Mouse (Mus musculus): Measurements from ENCODE around the gene Ahdc1. TPM values are rescaled to one million over a fixed set of nuclear protein-coding genes. Genes with fewer than 3 reads are reported as not detected.

The Ahdc1 gene
- 10.3 and 10.7 TPM in 2 replicates for polyA plus RNA-seq (2014; fragmentation: Nextera tagmentation; extraction: Ambion mirVana)

DNA sequence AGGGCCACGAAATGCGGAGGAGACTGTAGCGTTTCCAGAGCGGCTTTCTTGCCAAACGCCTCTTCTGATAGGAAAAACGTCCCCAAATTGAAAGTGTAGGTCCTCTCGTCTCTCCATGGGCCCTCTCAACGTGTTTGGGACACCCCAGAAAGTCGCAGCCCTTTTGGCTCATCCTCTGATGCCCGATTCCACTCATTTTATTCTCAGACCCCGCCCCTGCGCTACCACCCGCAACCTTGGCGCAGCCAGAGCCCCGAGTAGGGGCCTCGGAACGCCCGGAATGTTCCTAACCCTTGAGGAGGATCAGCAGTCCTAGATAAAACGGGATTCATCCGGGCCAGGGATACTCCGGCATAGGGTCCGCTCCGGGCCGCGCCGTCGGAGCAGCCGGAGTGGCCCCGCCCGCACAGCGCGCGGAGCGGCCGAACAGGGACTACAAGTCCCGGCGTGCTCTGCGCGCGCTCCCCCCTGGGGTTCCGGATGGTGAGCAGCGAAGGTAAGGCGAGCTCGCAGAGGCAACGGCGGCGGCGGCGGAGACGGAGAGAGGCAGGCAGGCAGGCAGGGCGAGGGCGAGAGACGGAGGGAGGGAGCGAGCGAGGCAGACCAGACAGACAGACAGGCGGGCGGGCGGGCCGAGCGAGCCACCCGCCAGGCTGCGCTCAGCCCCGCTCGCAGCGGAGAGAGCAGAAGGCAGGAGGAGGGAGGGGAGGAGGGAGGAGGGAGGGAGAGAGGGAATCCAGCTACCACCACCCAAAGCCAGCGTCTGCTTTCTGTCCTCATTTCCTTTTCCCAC is at the start of gene Ahdc1:
Gene Ahdc1, plus strand, starts transcription at position 233 of the 793 bp plus-strand sequence.
- Histone ChIP-seq H3K9me3 (ENCODE audit: control insufficient read depth, low read depth, low read length) (no peaks in the 10 kb centered on the region), H3K4me1 (ENCODE audit: control insufficient read depth, insufficient read depth, low read length) (peaks cover 38% of the 10 kb centered on the region), H3K9ac (replicated peaks; ENCODE audit: low read depth, low read length) (peak within 1 kb of the TSS; percentile 99), H3K36me3 (ENCODE audit: control insufficient read depth, insufficient read depth, low read length) (no peaks in the 10 kb centered on the region), H3K27ac (ENCODE audit: low read length) (peak within 1 kb of the TSS; percentile 94), H3K4me3 (ENCODE audit: low read depth, low read length) (peak within 1 kb of the TSS; percentile 96), H3K4me2 (replicated peaks; ENCODE audit: low read depth, low read length) (peak within 1 kb of the TSS; percentile 90), H3K27me3 (ENCODE audit: control insufficient read depth, insufficient read depth, low read length) (no peaks in the 10 kb centered on the region)
- under 1% methylated on average over 66 of the region's 66 CpGs for WGBS
- peak; percentile 85 for ATAC-seq (ENCODE audit: insufficient number of reproducible peaks, insufficient read depth, low FRiP score, low read depth)

GRCm38 (mm10) chr4:132961866-132962265 is 49.2 kb upstream of the Ahdc1 start:
- no peak overlapping the region for H3K27ac ChIP-seq (ENCODE audit: low read length)
- no peaks in the 10 kb centered on the region for H3K27me3 ChIP-seq (ENCODE audit: control insufficient read depth, insufficient read depth, low read length)
- H3K4me1 ChIP-seq (ENCODE audit: control insufficient read depth, insufficient read depth, low read length), result peaks cover 25% of the 10 kb centered on the region
- no peak overlapping the region for H3K9ac ChIP-seq (replicated peaks; ENCODE audit: low read depth, low read length)
- H3K36me3 ChIP-seq (ENCODE audit: control insufficient read depth, insufficient read depth, low read length), result no peaks in the 10 kb centered on the region
- no peak overlapping the region for H3K4me3 ChIP-seq (ENCODE audit: low read depth, low read length)
- H3K4me2 ChIP-seq (replicated peaks; ENCODE audit: low read depth, low read length), result no peak overlapping the region
- no peaks in the 10 kb centered on the region for H3K9me3 ChIP-seq (ENCODE audit: control insufficient read depth, low read depth, low read length)
- ATAC-seq (ENCODE audit: insufficient number of reproducible peaks, insufficient read depth, low FRiP score, low read depth), result no peak
- WGBS, result 71% methylated on average over 5 of the region's 5 CpGs

- no peak for ATAC-seq (ENCODE audit: insufficient number of reproducible peaks, insufficient read depth, low FRiP score, low read depth)
- Histone ChIP-seq H3K9me3 (ENCODE audit: control insufficient read depth, low read depth, low read length) (no peaks in the 10 kb centered on the region), H3K9ac (replicated peaks; ENCODE audit: low read depth, low read length) (no peak overlapping the region), H3K27ac (ENCODE audit: low read length) (no peak overlapping the region), H3K27me3 (ENCODE audit: control insufficient read depth, insufficient read depth, low read length) (no peaks in the 10 kb centered on the region), H3K4me2 (replicated peaks; ENCODE audit: low read depth, low read length) (no peak overlapping the region), H3K4me1 (ENCODE audit: control insufficient read depth, insufficient read depth, low read length) (peaks cover 25% of the 10 kb centered on the region), H3K36me3 (ENCODE audit: control insufficient read depth, insufficient read depth, low read length) (no peaks in the 10 kb centered on the region), H3K4me3 (ENCODE audit: low read depth, low read length) (no peak overlapping the region)
- 86% methylated on average over 4 of the region's 4 CpGs for WGBS
These were observed 48.4 kb upstream of the Ahdc1 start for GRCm38 (mm10) chr4:132962628-132963027.

DNA sequence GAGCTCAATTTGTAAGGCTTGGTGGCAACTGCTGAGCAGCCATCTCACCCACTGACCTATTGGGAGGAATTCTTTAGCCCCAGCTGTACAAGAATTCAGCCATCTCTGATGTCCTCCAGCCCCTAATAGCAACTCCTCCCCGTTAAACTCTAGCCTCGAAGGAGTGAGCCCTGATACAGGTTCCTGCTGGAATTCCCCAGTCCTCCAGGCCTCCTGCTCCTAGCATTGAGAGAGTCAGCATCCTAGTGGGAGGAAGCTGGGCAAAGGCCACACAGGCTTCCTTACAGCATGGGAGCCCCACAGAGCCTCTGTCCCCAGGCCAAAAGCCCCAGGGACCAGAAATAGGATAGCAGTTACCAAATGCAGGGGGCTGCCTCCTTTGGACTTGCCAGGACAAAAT is 47.6 kb upstream of the Ahdc1 start:
- Histone ChIP-seq H3K4me2 (replicated peaks; ENCODE audit: low read depth, low read length) (no peak overlapping the region), H3K36me3 (ENCODE audit: control insufficient read depth, insufficient read depth, low read length) (no peaks in the 10 kb centered on the region), H3K27me3 (ENCODE audit: control insufficient read depth, insufficient read depth, low read length) (no peaks in the 10 kb centered on the region), H3K4me3 (ENCODE audit: low read depth, low read length) (no peak overlapping the region), H3K4me1 (ENCODE audit: control insufficient read depth, insufficient read depth, low read length) (peaks cover 24% of the 10 kb centered on the region), H3K9me3 (ENCODE audit: control insufficient read depth, low read depth, low read length) (no peaks in the 10 kb centered on the region), H3K27ac (ENCODE audit: low read length) (no peak overlapping the region), H3K9ac (replicated peaks; ENCODE audit: low read depth, low read length) (no peak overlapping the region)
- WGBS, result 49% methylated on average over 2 of the region's 2 CpGs
- ATAC-seq (ENCODE audit: insufficient number of reproducible peaks, insufficient read depth, low FRiP score, low read depth), result no peak

DNA sequence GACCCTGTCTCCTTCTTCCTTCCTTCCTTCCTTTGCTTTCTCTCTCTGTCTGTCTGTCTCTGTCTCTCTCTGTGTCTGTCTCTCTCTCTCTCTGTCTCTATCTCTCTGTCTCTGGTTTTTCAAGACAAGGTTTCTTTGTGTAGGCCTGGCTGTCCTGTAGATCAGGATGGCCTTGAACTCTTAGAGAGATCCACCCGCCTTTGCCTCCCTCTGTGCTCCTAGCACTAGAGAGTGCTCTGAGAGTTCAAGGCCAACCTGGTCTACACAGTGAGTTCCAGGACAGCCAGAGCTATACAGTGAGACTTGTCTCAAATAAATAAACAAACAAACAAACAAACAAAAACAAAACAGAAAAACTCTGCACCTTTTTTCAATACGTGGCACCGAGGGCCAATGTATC is 47.0 kb upstream of the Ahdc1 start:
- WGBS, result 56% methylated on average over 3 of the region's 3 CpGs
- no peak overlapping the region for H3K4me3 ChIP-seq (ENCODE audit: low read depth, low read length)

GRCm38 (mm10) chr4:132964473-132964872 is 46.6 kb upstream of the Ahdc1 start:
- no peak overlapping the region for H3K4me2 ChIP-seq (replicated peaks; ENCODE audit: low read depth, low read length)
- no peaks in the 10 kb centered on the region for H3K36me3 ChIP-seq (ENCODE audit: control insufficient read depth, insufficient read depth, low read length)
- no peak for ATAC-seq (ENCODE audit: insufficient number of reproducible peaks, insufficient read depth, low FRiP score, low read depth)
- no peak overlapping the region for H3K4me3 ChIP-seq (ENCODE audit: low read depth, low read length)
- H3K27me3 ChIP-seq (ENCODE audit: control insufficient read depth, insufficient read depth, low read length), result no peaks in the 10 kb centered on the region
- no peak overlapping the region for H3K27ac ChIP-seq (ENCODE audit: low read length)
- H3K9me3 ChIP-seq (ENCODE audit: control insufficient read depth, low read depth, low read length), result no peaks in the 10 kb centered on the region
- peaks cover 14% of the 10 kb centered on the region for H3K4me1 ChIP-seq (ENCODE audit: control insufficient read depth, insufficient read depth, low read length)
- no peak overlapping the region for H3K9ac ChIP-seq (replicated peaks; ENCODE audit: low read depth, low read length)
- WGBS, result 54% methylated on average over 5 of the region's 5 CpGs

More for the DNA sequence above, 47.0 kb upstream of the Ahdc1 start:
- no peaks in the 10 kb centered on the region for H3K36me3 ChIP-seq (ENCODE audit: control insufficient read depth, insufficient read depth, low read length)
- H3K9me3 ChIP-seq (ENCODE audit: control insufficient read depth, low read depth, low read length), result no peaks in the 10 kb centered on the region
- H3K4me2 ChIP-seq (replicated peaks; ENCODE audit: low read depth, low read length), result no peak overlapping the region
- H3K4me1 ChIP-seq (ENCODE audit: control insufficient read depth, insufficient read depth, low read length), result peaks cover 18% of the 10 kb centered on the region
- no peaks in the 10 kb centered on the region for H3K27me3 ChIP-seq (ENCODE audit: control insufficient read depth, insufficient read depth, low read length)
- H3K27ac ChIP-seq (ENCODE audit: low read length), result no peak overlapping the region
- no peak overlapping the region for H3K9ac ChIP-seq (replicated peaks; ENCODE audit: low read depth, low read length)
- no peak for ATAC-seq (ENCODE audit: insufficient number of reproducible peaks, insufficient read depth, low FRiP score, low read depth)

DNA sequence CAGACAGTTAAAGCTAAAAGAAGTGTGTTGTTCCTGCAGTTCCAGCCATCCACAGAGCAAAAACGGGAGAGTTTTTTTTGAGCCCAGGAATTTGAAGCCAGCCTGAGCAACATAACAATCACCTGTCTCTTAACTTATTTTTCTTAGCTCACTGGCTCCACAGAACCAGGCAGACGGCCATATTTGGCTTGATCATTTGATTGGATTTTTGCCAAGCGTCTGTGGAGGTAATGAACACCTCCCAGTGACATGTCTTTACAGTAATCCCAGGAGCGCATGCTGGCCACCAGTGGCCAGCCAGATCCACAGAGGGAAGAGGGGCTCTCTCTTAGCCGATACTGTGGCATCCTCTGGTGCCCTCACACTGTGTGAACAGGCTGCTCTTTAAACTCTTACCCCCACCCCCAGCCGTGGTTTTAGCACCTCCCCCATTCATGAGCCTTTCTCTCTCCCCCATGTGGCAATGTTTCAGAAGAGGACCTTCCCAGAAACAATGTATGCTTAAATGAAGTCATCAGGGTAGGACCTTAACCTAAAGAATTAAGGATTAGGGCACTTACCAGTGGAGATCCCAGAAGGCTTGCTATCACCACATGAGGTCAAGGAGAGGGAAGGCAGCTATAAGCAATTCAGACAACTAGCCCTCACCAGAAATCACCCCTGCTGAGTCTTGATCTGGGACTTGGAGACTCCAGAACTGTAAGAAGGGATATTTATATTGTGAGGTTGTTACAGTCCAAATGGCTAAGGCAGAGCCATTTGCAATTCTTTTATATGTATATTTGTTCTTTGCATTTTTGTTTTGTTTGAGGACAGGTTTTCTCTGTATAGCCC is 42.7 kb upstream of the Ahdc1 start:
- ATAC-seq (ENCODE audit: insufficient number of reproducible peaks, insufficient read depth, low FRiP score, low read depth), result no peak
- Histone ChIP-seq H3K4me2 (replicated peaks; ENCODE audit: low read depth, low read length) (no peak overlapping the region), H3K4me3 (ENCODE audit: low read depth, low read length) (no peak overlapping the region), H3K36me3 (ENCODE audit: control insufficient read depth, insufficient read depth, low read length) (no peaks in the 10 kb centered on the region), H3K27ac (ENCODE audit: low read length) (no peak overlapping the region), H3K4me1 (ENCODE audit: control insufficient read depth, insufficient read depth, low read length) (no peaks in the 10 kb centered on the region), H3K9ac (replicated peaks; ENCODE audit: low read depth, low read length) (no peak overlapping the region), H3K27me3 (ENCODE audit: control insufficient read depth, insufficient read depth, low read length) (no peaks in the 10 kb centered on the region), H3K9me3 (ENCODE audit: control insufficient read depth, low read depth, low read length) (no peaks in the 10 kb centered on the region)
- WGBS, result 38% methylated on average over 6 of the region's 6 CpGs

GRCm38 (mm10) chr4:132971601-132972000 is 39.5 kb upstream of the Ahdc1 start:
- no peak for ATAC-seq (ENCODE audit: insufficient number of reproducible peaks, insufficient read depth, low FRiP score, low read depth)
- Histone ChIP-seq H3K4me1 (ENCODE audit: control insufficient read depth, insufficient read depth, low read length) (no peaks in the 10 kb centered on the region; the same call in 1 of the 2 replicates), H3K9me3 (ENCODE audit: control insufficient read depth, low read depth, low read length) (no peaks in the 10 kb centered on the region), H3K9ac (replicated peaks; ENCODE audit: low read depth, low read length) (no peak overlapping the region), H3K27me3 (ENCODE audit: control insufficient read depth, insufficient read depth, low read length) (0 out of 2 replicates have a peak, but pooled peaks cover 9% of the 10 kb centered on the region), H3K36me3 (ENCODE audit: control insufficient read depth, insufficient read depth, low read length) (no peaks in the 10 kb centered on the region), H3K4me2 (replicated peaks; ENCODE audit: low read depth, low read length) (no peak overlapping the region), H3K4me3 (ENCODE audit: low read depth, low read length) (no peak overlapping the region), H3K27ac (ENCODE audit: low read length) (no peak overlapping the region)
- 73% methylated on average over 6 of the region's 6 CpGs for WGBS

Data from stomach, embryonic 14.5 days (tissue).